Mouse (Mus musculus): ENCODE results near the gene Atp9a. TPM values are rescaled to one million over a fixed set of nuclear protein-coding genes. Genes with fewer than 3 reads are reported as not detected.

Atp9a gene
- polyA plus RNA-seq, 1 experiment from 2014 or later: 29.5 TPM

- in situ Hi-C loops (cut with MboI; ENCODE audit: low pct_unique_long_range_greater_than_20kb): no loop called here
- TF ChIP-seq CTCF (IDR thresholded peaks at IDR 0.05): no peak
- DNase-seq (ENCODE audit: low read depth, low spot score): no peak
- ChIA-PET CTCF (no interaction called here), POLR2A (no interaction called here)
- ATAC-seq: no peak
- peaks cover 21% of the 10 kb centered on the region for H3K27me3 ChIP-seq
These were observed 139.8 kb downstream of the Atp9a start for GRCm38 (mm10) chr2:168602387-168602741.

DNA sequence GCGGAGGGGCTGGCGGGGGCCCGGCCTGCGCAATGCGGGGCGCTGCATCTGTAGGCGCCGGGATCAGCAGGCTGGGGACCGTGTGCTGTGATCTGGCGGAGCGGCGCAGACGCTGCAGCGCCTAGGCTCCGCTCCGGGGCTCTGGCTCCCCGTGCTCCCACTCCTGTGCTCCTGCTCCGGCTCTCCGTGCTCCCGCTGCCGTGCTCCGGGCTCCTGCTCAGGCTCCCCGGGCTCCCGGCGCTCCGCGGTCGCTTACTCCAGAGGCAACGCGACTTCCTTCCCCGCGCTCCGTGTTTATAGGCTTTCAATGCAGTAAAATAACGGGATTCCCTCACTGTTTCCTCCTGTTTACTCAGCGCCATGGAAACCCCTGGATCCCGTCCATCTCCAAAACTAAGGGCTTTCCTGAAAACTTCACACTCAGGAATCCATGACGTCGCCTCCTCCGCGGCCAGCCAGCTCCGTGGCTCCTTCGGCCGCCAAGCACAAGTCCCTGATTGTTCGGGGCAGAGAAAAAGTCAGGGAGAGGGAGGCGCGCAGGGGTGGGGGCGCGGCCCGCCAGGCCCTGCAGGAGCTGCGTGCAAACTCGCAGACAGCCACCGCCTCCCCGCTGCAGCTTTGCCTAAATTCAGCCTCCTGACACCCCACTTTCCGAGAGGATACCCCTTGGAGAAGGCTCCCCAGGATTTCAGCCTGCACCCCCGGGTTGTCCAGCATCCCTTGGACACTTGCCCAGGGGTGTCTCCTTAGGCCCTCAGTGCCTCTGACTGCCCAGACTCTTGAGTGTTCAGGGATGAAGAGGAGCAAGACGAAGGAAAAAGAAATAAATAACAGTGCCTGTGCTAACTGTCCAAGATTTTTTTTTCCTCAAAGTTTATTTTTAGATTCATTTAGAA is 140.5 kb downstream of the Atp9a start, which contains the start of gene Nfatc2:
Nfatc2 (minus strand) TSS at position 167 of the 896 bp plus-strand sequence.
- TF ChIP-seq CTCF (IDR thresholded peaks at IDR 0.05): no peak
- in situ Hi-C loops (cut with MboI; ENCODE audit: low pct_unique_long_range_greater_than_20kb): no loop called here
- ChIA-PET POLR2A (no interaction called here), CTCF (no interaction called here)
- peak; percentile 51 for ATAC-seq
- H3K27me3 ChIP-seq: peaks cover 21% of the 10 kb centered on the region
- peak; percentile 74 for DNase-seq (ENCODE audit: low read depth, low spot score)

- ChIA-PET POLR2A (no interaction called here), CTCF (no interaction called here)
- in situ Hi-C loops (cut with MboI; ENCODE audit: low pct_unique_long_range_greater_than_20kb): no loop called here
- TF ChIP-seq CTCF (IDR thresholded peaks at IDR 0.05): no peak
- peaks cover 21% of the 10 kb centered on the region for H3K27me3 ChIP-seq
- DNase-seq (ENCODE audit: low read depth, low spot score) (no peak), ATAC-seq (no peak)
These were observed 141.3 kb downstream of the Atp9a start for GRCm38 (mm10) chr2:168600750-168601490.

DNA sequence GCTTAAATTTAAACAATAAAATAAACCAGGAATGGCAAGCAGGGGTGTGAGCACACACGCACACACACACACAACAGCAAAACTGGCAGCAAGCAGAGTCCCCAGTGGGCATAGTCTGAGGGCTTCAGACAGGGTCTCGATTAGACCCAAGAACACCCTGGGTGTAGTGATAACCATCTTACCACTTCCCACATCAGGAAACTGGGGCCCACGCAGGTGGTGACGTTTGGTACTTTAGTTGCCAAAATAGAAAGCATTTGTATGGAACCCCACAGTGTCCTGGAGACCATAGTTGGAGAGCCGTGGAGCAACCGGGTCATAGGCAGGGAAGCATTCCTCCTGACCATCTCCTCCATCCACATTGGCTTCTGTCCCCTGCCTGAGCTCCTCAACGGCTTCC is 146.5 kb downstream of the Atp9a start:
- CTCF ChIA-PET: no interaction called here

DNA sequence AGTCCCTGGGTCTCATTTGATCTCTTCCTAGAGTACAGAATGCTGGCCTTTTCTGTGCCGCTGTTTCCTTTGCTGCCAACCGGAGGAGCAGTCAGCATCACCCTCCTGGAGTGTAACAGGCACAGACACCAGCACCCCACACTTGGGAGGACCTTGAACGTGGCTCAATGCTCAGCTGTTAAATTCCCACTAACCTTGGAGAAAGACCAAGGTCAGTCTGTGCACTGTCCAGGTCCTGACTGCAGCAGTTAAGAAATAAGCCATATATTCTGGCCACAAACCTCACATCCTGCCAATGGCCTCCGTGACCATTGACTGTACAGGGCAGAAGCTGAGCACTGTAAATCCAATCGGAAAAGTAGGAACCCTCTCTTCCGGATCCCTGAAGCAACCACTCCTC is 148.5 kb downstream of the Atp9a start:
- no peaks in the 10 kb centered on the region for H3K27me3 ChIP-seq
- in situ Hi-C loops (cut with MboI; ENCODE audit: low pct_unique_long_range_greater_than_20kb): no loop called here
- DNase-seq (ENCODE audit: low read depth, low spot score) (no peak), ATAC-seq (no peak)
- ChIA-PET CTCF (no interaction called here), POLR2A (no interaction called here)
- TF ChIP-seq CTCF (IDR thresholded peaks at IDR 0.05): no peak

More for the DNA sequence above, 146.5 kb downstream of the Atp9a start:
- in situ Hi-C loops (cut with MboI; ENCODE audit: low pct_unique_long_range_greater_than_20kb): no loop called here
- no peak for TF ChIP-seq CTCF (IDR thresholded peaks at IDR 0.05)
- H3K27me3 ChIP-seq: peaks cover 2% of the 10 kb centered on the region
- no peak for ATAC-seq
- POLR2A ChIA-PET: no interaction called here
- no peak for DNase-seq (ENCODE audit: low read depth, low spot score)

GRCm38 (mm10) chr2:168593004-168593403 is 149.2 kb downstream of the Atp9a start:
- POLR2A ChIA-PET: no interaction called here
- no peak for TF ChIP-seq CTCF (IDR thresholded peaks at IDR 0.05)
- H3K27me3 ChIP-seq: no peaks in the 10 kb centered on the region
- in situ Hi-C loops (cut with MboI; ENCODE audit: low pct_unique_long_range_greater_than_20kb): no loop called here
- CTCF ChIA-PET: no interaction called here
- DNase-seq (ENCODE audit: low read depth, low spot score) (no peak), ATAC-seq (no peak)

DNA sequence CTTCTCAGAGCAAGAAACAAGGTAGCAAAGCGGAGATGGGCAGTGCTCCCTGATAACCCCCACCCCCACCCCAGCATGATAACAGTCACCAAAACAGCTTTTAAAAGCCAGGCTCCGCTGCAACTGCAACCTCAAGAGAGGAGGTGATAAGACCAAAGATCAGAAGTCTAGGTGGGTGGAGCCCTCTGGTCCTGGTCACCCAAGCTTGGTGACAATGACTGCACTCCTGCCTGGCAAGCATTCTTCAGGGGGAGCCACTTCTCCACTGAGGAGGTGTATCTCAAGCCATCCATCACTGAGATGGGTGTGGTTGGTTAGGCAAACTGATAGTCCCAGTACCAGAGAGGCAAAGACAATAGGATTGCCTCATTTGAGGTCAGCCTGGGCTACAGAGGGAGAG is 151.1 kb downstream of the Atp9a start:
- ChIA-PET CTCF (no interaction called here), POLR2A (no interaction called here)
- no peaks in the 10 kb centered on the region for H3K27me3 ChIP-seq
- no peak for ATAC-seq
- no peak for DNase-seq (ENCODE audit: low read depth, low spot score)
- TF ChIP-seq CTCF (IDR thresholded peaks at IDR 0.05): no peak
- in situ Hi-C loops (cut with MboI; ENCODE audit: low pct_unique_long_range_greater_than_20kb): no loop called here

GRCm38 (mm10) chr2:168590556-168590955 is 151.7 kb downstream of the Atp9a start:
- ChIA-PET CTCF (no interaction called here), POLR2A (no interaction called here)
- no peak for ATAC-seq
- TF ChIP-seq CTCF (IDR thresholded peaks at IDR 0.05): no peak
- DNase-seq (ENCODE audit: low read depth, low spot score): no peak
- H3K27me3 ChIP-seq: no peaks in the 10 kb centered on the region
- in situ Hi-C loops (cut with MboI; ENCODE audit: low pct_unique_long_range_greater_than_20kb): no loop called here

DNA sequence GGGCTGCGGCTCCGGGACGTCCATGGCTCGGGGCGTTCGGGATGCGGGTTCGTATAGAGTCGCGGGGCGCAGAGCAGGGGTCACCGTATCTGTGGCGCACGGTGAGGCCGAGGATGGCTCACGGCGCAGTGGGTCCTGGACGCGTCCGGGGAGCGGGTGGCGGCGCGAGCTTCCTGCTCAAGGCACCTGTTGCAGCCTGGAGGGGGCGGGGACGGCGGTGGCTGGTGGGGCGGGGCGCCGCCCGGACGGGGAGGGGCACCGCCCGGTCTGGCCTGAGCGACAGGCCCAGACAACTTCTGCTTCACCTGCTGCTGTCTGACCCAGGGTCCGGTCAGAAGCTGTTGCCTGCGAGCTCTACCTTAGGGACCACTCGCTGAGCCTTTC is 152.0 kb downstream of the Atp9a start:
- DNase-seq (ENCODE audit: low read depth, low spot score) (no peak), ATAC-seq (no peak)
- no peak for TF ChIP-seq CTCF (IDR thresholded peaks at IDR 0.05)
- H3K27me3 ChIP-seq: no peaks in the 10 kb centered on the region
- ChIA-PET CTCF (no interaction called here), POLR2A (no interaction called here)
- in situ Hi-C loops (cut with MboI; ENCODE audit: low pct_unique_long_range_greater_than_20kb): no loop called here

- no peaks in the 10 kb centered on the region for H3K27me3 ChIP-seq
- in situ Hi-C loops (cut with MboI; ENCODE audit: low pct_unique_long_range_greater_than_20kb): no loop called here
- DNase-seq (ENCODE audit: low read depth, low spot score) (no peak), ATAC-seq (no peak)
- ChIA-PET CTCF (interaction anchor here (1.1 to 1.4 kb wide), 2 partner anchors 8 to 10 kb away, joined by 3 read pairs; no protein-coding TSS in a partner anchor), POLR2A (interaction anchor here (0.7 kb wide), 1 partner anchor 19 kb away, joined by 3 read pairs; no protein-coding TSS in a partner anchor)
- no peak for TF ChIP-seq CTCF (IDR thresholded peaks at IDR 0.05)
These were observed 152.6 kb downstream of the Atp9a start for GRCm38 (mm10) chr2:168589368-168590167.
